Mouse (Mus musculus): ENCODE results near the gene Gabarap. TPM values are rescaled to one million over a fixed set of nuclear protein-coding genes. Genes with fewer than 3 reads are reported as not detected.

Gene Gabarap
- polyA plus RNA-seq, 1 experiment = 977 TPM

- peak overlapping the region; percentile 92 for H3K4me3 ChIP-seq (replicated peaks)
- no peaks in the 10 kb centered on the region for H3K9me3 ChIP-seq
- H3K27me3 ChIP-seq (replicated peaks) = no peaks in the 10 kb centered on the region
- H3K36me3 ChIP-seq (replicated peaks; ENCODE audit: low read length) = no peaks in the 10 kb centered on the region
- peaks cover 83% of the 10 kb centered on the region for H3K4me1 ChIP-seq
- TF ChIP-seq GATA1 (IDR thresholded peaks at IDR 0.05; ENCODE audit: borderline replicate concordance, low read length) (no peak), FLI1 (IDR thresholded peaks at IDR 0.05; ENCODE audit: low read length) (no peak)
These were observed 28.6 kb downstream of the Gabarap start for GRCm38 (mm10) chr11:70019495-70020021.

- Histone ChIP-seq H3K9me3 (no peaks in the 10 kb centered on the region), H3K4me3 (replicated peaks) (peak overlapping the region; percentile 93), H3K4me1 (peaks cover 78% of the 10 kb centered on the region), H3K27me3 (replicated peaks) (no peaks in the 10 kb centered on the region), H3K36me3 (replicated peaks; ENCODE audit: low read length) (no peaks in the 10 kb centered on the region)
- TF ChIP-seq FLI1 (IDR thresholded peaks at IDR 0.05; ENCODE audit: low read length) = no peak
- TF ChIP-seq GATA1 (IDR thresholded peaks at IDR 0.05; ENCODE audit: borderline replicate concordance, low read length) = no peak
These were observed 29.2 kb downstream of the Gabarap start for GRCm38 (mm10) chr11:70020022-70020631.

GRCm38 (mm10) chr11:70020731-70021263 is 29.9 kb downstream of the Gabarap start:
- peak overlapping the region; percentile 93 for H3K4me3 ChIP-seq (replicated peaks)
- peaks cover 71% of the 10 kb centered on the region for H3K4me1 ChIP-seq
- H3K9me3 ChIP-seq = no peaks in the 10 kb centered on the region
- no peaks in the 10 kb centered on the region for H3K27me3 ChIP-seq (replicated peaks)
- TF ChIP-seq GATA1 (IDR thresholded peaks at IDR 0.05; ENCODE audit: borderline replicate concordance, low read length) = no peak
- TF ChIP-seq FLI1 (IDR thresholded peaks at IDR 0.05; ENCODE audit: low read length) = no peak
- no peaks in the 10 kb centered on the region for H3K36me3 ChIP-seq (replicated peaks; ENCODE audit: low read length)

DNA sequence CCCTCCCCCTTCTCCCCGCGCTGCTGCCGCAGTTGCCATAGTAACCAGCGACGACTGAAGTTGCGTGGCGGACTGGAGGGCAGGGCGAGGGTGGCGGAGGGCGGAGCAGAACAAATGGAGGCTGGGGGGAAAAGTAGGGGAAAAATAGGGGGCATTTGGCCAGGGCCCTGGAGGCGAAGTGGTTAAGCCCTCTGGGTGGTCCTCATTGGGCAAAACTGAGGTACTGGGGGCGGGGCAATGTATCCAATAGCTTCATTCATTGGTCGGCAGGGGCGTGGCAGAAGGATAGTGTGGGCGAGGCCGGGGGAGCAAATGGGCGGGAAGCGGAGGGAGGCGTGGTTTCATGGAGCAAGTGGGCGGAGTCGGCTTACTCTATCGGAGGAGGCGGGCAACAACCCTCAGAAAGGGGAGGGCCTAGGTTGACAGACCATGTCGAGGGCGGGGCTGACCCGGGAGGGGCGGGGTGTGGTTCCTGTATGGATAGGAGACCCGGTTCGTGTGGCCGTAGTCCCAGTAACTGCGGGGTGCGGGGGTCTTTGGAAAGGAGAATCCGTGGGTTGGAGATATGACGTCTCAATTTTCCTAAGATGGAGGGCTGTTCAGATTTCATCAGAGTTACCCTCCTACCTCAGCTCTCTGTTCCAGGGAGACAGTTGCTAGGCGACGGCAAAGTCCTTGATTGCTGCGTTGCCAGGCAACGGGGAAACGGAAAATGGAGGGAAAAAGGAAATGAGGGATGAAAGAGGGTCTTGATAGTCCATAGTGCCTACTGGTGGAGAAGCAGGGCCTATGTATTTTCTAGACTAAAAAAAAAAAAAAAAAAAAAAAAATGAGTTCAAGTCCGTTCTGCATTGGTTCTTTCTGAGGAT is 30.6 kb downstream of the Gabarap start:
- Histone ChIP-seq H3K4me3 (replicated peaks) (peak overlapping the region; percentile 93), H3K9me3 (no peaks in the 10 kb centered on the region), H3K4me1 (peaks cover 73% of the 10 kb centered on the region), H3K27me3 (replicated peaks) (no peaks in the 10 kb centered on the region), H3K36me3 (replicated peaks; ENCODE audit: low read length) (no peaks in the 10 kb centered on the region)
- no peak for TF ChIP-seq GATA1 (IDR thresholded peaks at IDR 0.05; ENCODE audit: borderline replicate concordance, low read length)
- no peak for TF ChIP-seq FLI1 (IDR thresholded peaks at IDR 0.05; ENCODE audit: low read length)

DNA sequence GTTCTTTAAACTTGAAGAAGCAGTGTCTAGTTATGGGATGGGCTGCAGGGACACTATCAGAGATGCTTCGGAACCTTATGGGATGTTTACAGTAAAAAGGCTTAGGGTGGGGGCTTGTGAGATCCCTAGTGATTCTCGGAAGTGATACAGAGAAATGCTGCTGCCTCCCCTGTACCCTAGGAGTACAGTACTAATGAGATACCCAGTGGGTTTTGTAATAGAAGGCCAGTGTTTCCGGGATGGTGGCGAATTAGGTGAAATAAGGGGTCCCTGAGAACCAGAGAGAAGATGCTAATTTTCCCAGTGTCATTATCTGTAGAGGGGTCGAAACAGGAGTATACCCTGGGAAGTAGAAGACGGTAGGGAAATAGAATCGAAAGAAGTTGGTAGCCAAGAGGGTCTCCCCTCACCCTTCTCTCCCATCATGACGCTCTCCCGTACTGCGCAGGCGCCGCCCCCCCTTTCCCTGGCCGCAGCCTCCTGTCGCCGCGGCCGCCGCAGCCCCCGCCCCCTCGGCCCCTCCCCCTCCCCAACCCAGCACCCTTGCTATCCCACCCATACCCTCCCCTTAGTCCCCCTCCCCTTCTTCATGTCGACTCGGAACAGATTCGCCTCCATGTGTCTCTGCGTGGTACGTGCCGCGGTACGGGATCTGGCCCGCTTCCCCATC is 32.7 kb downstream of the Gabarap start:
- TF ChIP-seq GATA1 (IDR thresholded peaks at IDR 0.05; ENCODE audit: borderline replicate concordance, low read length) = no peak
- no peak for TF ChIP-seq FLI1 (IDR thresholded peaks at IDR 0.05; ENCODE audit: low read length)
- no peaks in the 10 kb centered on the region for H3K9me3 ChIP-seq
- H3K4me3 ChIP-seq (replicated peaks) = no peak overlapping the region
- H3K27me3 ChIP-seq (replicated peaks) = no peaks in the 10 kb centered on the region
- no peaks in the 10 kb centered on the region for H3K36me3 ChIP-seq (replicated peaks; ENCODE audit: low read length)
- H3K4me1 ChIP-seq = peaks cover 73% of the 10 kb centered on the region

DNA sequence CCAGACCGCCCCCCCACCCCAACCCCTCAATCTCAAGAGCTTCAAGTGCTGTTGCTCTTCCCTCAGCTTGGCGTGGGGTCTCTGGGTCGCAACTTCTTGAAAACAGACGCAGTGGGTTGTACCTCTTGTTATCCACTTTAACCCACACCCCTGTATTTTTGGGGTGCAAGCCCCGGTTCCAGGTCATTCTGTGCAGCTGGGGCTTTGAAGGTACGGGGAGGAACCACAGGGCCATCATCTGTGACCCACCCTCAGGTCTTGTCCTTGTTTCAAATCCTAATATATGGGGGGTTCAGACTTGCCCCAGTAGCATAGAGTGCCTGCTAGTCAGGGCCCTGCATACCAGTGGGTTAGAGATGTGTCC is 33.2 kb downstream of the Gabarap start:
- no peaks in the 10 kb centered on the region for H3K27me3 ChIP-seq (replicated peaks)
- peaks cover 73% of the 10 kb centered on the region for H3K4me1 ChIP-seq
- no peaks in the 10 kb centered on the region for H3K36me3 ChIP-seq (replicated peaks; ENCODE audit: low read length)
- no peaks in the 10 kb centered on the region for H3K9me3 ChIP-seq
- TF ChIP-seq GATA1 (IDR thresholded peaks at IDR 0.05; ENCODE audit: borderline replicate concordance, low read length) (no peak), FLI1 (IDR thresholded peaks at IDR 0.05; ENCODE audit: low read length) (no peak)
- no peak overlapping the region for H3K4me3 ChIP-seq (replicated peaks)

DNA sequence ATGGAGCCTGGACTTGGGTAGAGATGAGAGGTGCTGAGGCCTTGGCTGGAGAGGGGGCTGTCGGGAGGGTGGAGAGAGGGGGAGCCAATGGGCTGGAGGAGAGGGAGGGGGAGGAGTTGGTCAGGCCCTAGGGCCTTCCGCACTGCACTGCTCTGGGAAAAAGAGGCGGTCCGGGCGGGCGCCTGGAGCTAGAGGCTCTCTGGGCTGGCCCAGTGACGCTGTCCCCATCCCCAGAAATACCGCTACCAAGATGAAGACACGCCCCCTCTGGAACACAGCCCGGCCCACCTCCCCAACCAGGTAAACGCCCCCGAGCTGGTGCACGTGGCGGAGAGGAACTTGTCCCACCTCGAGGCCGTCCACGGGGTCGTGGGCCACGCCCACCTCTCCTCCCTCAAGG is 35.7 kb downstream of the Gabarap start:
- H3K36me3 ChIP-seq (replicated peaks; ENCODE audit: low read length) = peaks cover 18% of the 10 kb centered on the region
- H3K9me3 ChIP-seq = no peaks in the 10 kb centered on the region
- peaks cover 54% of the 10 kb centered on the region for H3K4me1 ChIP-seq
- no peaks in the 10 kb centered on the region for H3K27me3 ChIP-seq (replicated peaks)
- no peak overlapping the region for H3K4me3 ChIP-seq (replicated peaks)
- TF ChIP-seq GATA1 (IDR thresholded peaks at IDR 0.05; ENCODE audit: borderline replicate concordance, low read length) (no peak), FLI1 (IDR thresholded peaks at IDR 0.05; ENCODE audit: low read length) (no peak)

DNA sequence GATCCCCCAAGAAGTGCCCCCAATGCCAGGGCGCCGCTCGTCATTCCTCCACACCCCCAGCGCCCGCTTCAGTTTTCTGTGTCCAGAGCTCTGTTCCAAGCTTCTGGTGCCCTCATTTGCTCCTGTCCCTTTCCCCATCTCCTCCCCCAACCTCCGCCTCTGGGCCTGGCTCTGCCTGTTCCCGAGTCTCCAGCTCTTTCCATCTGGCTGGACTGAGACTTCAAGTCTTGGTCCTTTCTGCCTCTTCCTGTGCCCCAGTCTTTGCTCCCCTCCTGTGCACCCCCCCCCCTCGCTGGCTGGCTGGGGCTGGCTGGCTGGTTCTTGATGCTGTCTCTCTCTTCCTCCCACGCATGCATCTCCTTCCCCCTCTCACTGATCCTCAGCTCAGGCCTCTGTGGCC is 36.5 kb downstream of the Gabarap start:
- Histone ChIP-seq H3K27me3 (replicated peaks) (no peaks in the 10 kb centered on the region), H3K4me1 (peaks cover 47% of the 10 kb centered on the region), H3K4me3 (replicated peaks) (no peak overlapping the region), H3K9me3 (no peaks in the 10 kb centered on the region), H3K36me3 (replicated peaks; ENCODE audit: low read length) (peaks cover 25% of the 10 kb centered on the region)
- no peak for TF ChIP-seq GATA1 (IDR thresholded peaks at IDR 0.05; ENCODE audit: borderline replicate concordance, low read length)
- no peak for TF ChIP-seq FLI1 (IDR thresholded peaks at IDR 0.05; ENCODE audit: low read length)

GRCm38 (mm10) chr11:70028401-70029129 is 37.6 kb downstream of the Gabarap start:
- no peaks in the 10 kb centered on the region for H3K9me3 ChIP-seq
- H3K4me3 ChIP-seq (replicated peaks) = no peak overlapping the region
- H3K27me3 ChIP-seq (replicated peaks) = no peaks in the 10 kb centered on the region
- TF ChIP-seq GATA1 (IDR thresholded peaks at IDR 0.05; ENCODE audit: borderline replicate concordance, low read length) = no peak
- no peak for TF ChIP-seq FLI1 (IDR thresholded peaks at IDR 0.05; ENCODE audit: low read length)
- H3K36me3 ChIP-seq (replicated peaks; ENCODE audit: low read length) = peaks cover 33% of the 10 kb centered on the region
- peaks cover 47% of the 10 kb centered on the region for H3K4me1 ChIP-seq
